Mouse (Mus musculus) macrophage (primary cell): ENCODE measurements around the gene Cdkn2d. TPM values are rescaled to one million over a fixed set of nuclear protein-coding genes. Genes with fewer than 3 reads are reported as not detected.

ENCODE experiments used
- H3K27ac ChIP-seq: fragments of 350-480 bp; formaldehyde crosslinking; 2 replicates; pipeline ENCODE4 v1.9.0; 2021
- H3K36me3 ChIP-seq: fragments of 350-480 bp; formaldehyde crosslinking; 2 replicates; pipeline ENCODE4 v1.9.0; 2021; ENCODE audit errors: inconsistent target
- H3K4me3 ChIP-seq: fragments of 350-480 bp; formaldehyde crosslinking; 2 replicates; pipeline ENCODE4 v1.9.0; 2021; ENCODE audit errors: inconsistent target
- H3K79me2 ChIP-seq: fragments of 350-480 bp; formaldehyde crosslinking; 2 replicates; pipeline ENCODE4 v1.9.0; 2021; ENCODE audit errors: inconsistent target
- WGBS: methylation state at CpG from one replicate; pipeline ENCODE4 v1.1.7; 2026; ENCODE audit warnings: inconsistent platforms; ENCODE audit not compliant: missing documents; 5-methylcytosine and 5-hydroxymethylcytosine counted together
- polyA plus RNA-seq: library from polyadenylated mRNA; stranded (reverse); fragments of 250-400 nt; gene quantifications from 3 replicates; pipeline ENCODE4 v1.2.4, GENCODE M21; 2018; ENCODE audit warnings: inconsistent platforms

Cdkn2d gene
- polyA plus RNA-seq, 1 experiment from 2014 or later = 6.1 TPM

DNA sequence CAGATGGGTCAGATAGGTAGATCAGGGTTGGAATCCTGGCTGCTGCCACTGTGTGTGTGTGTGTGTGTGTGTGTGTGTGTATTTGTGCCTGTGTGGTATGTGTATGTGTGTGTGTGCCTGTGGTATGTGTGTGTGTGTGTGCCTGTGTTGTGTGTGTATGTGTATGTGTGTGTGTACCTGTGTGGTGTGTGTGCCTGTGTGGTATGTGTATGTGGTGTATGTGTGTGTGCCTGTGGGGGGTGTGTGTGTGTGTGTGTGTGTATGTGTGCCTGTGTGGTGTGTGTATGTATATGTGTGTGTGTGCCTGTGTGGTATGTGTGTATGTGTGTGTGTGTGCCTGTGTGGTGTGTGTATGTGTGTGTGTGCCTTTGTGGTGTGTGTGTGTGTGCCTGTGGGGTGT, 36.5 kb downstream of the Cdkn2d start:
- no peaks in the 10 kb centered on the region for H3K79me2 ChIP-seq
- no peak overlapping the region for H3K4me3 ChIP-seq
- H3K36me3 ChIP-seq = no peaks in the 10 kb centered on the region
- no peak overlapping the region for H3K27ac ChIP-seq

DNA sequence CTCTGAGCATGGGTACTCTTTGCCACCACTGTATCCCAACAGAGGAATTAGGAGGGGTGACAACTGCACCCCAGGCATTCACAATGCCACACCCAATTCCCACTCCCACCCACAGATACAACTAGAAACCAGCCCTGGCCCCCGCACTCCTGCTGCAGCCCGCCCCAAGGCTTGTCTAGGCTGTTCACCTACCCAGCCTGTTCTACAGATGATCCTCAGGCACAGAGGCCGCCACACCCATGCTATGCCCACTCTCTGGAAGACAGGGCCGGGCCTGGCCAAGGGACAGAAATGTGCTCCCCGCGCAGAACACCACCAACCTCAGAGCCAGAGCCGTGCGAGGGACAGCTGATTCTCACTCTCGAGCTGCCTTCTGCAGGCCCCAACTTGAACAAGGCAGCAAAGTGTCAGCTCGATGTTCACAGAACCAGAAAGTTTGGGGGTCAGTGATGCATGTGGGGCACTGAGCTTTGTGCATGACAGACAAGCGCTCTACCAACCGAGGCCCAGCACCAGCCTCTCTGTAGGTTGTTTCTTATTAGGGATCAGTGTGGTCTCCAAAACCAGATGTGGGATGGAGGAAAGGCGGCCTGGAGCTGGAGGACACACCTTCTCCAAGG, 40.0 kb downstream of the Cdkn2d start:
- Histone ChIP-seq H3K36me3 (no peaks in the 10 kb centered on the region), H3K27ac (no peak overlapping the region)
- 93% methylated on average over 12 of the region's 13 CpGs for WGBS

DNA sequence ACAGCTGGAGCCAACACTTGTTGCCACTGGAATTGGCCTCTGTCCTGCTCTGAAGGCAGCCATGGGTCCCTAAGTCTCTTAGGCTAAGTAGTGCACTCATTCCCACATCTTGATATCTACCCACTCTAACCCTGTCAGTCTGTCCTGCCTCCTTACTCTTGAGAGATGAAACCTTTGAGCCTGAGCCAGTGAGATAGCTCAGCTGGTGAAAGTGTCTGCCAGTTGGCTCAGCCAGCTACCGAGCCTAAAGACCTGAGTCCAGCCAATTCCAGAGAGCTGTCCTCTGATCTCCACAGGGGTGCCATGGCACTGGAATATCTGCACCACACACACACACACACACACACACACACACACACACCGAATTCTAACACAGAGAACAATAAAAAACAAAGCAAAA, 40.7 kb downstream of the Cdkn2d start:
- H3K36me3 ChIP-seq = no peaks in the 10 kb centered on the region
- 93% methylated on average over 2 of the region's 2 CpGs for WGBS
- H3K79me2 ChIP-seq = no peaks in the 10 kb centered on the region
- no peak overlapping the region for H3K4me3 ChIP-seq
- H3K27ac ChIP-seq = no peak overlapping the region

More for the DNA sequence above, 40.0 kb downstream of the Cdkn2d start:
- Histone ChIP-seq H3K79me2 (no peaks in the 10 kb centered on the region), H3K4me3 (no peak overlapping the region)

DNA sequence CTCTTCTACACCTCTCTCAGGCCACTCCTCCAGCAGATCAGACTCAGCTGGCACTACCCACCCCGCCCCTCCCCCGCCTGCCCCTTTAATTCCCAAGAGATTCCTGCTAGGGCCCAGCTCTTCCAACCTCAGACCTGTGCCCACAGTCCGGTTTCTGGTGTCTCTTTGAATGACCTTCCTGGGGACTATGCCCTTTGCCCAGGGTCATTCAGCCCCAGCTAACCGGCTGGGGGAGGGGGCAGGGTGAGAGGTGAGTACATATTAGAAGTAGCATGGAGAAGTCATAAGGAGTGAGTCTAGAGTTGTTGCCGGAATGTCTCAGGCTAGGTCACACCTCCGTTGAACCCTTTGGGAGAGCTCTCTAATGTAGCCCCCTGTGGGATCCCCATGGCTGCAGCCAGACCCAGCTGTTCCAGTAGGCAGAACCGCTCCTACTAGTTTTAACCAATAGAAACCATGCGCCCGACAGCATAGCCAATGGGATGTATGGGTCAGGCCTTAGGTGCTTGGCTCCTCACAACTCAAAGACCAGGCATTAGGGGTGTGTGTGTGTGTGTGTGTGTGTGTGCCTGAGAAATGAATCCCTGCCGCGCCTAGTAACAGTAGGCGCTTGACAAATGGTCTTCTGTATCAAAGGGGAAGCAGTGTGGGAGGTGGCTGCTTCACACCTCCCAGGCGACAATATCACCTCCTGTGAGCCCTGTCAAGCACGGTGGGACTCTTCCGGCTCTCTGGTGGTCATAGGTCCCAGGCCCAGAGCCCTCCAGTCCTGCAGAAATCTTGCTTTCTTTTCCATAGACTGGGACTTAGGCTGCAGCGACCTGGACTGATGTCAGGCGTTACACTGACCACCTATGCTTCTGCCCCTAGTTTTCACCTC, 41.3 kb downstream of the Cdkn2d start:
- no peaks in the 10 kb centered on the region for H3K79me2 ChIP-seq
- no peak overlapping the region for H3K4me3 ChIP-seq
- no peaks in the 10 kb centered on the region for H3K36me3 ChIP-seq
- H3K27ac ChIP-seq = no peak overlapping the region
- WGBS = 61% methylated on average over 16 of the region's 17 CpGs

DNA sequence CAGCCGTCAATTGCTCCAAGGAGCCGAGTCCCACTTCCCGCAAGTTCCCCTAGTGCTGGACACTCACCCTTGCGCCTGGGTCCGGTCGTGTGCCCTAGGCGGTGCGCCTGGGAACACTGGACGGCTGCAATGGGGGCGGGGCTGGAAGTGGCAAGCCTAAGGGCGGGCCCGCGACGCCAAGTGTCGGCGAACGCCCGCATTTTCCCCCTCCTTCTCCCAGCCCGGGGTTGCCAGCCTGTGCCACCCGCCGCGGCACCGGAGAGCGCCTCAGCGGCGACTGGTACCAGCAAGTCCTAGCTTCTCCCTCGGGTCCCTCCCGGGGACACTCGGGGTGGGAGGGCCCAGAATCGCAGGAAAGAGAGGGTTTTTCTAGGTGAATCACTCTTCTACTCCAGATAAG, 42.9 kb downstream of the Cdkn2d start, which contains the start of gene S1pr5:
Gene S1pr5, minus strand, starts transcription at position 118 of the 400 bp plus-strand sequence.
- no peak within 1 kb of the TSS for H3K27ac ChIP-seq
- H3K79me2 ChIP-seq = no peaks in the 10 kb centered on the region
- H3K36me3 ChIP-seq = no peaks in the 10 kb centered on the region
- WGBS = 7% methylated on average over 29 of the region's 30 CpGs
- H3K4me3 ChIP-seq = no peak within 1 kb of the TSS

DNA sequence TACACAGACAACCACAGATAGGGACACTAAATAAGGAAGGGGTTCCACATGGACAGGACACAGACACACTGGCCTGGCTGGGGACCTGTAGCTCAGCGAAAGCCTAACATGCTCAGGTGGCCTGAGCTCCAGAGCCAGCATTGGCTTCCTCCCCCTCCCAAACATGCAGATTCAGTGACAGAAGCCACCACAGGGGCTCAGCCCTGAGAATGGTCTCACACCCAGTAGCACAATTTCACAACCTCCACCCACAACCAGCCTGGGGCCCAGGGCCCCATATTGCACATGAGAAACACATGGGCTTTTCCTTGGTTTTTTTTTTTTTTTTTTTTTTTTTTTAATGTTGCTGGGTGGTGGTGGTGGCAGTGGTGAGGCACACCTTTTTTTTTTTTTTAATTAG, 44.9 kb downstream of the Cdkn2d start:
- Histone ChIP-seq H3K4me3 (no peak overlapping the region), H3K79me2 (no peaks in the 10 kb centered on the region), H3K36me3 (no peaks in the 10 kb centered on the region), H3K27ac (no peak overlapping the region)
- WGBS = no CpG with 5 or more reads among the region's 1 CpGs

DNA sequence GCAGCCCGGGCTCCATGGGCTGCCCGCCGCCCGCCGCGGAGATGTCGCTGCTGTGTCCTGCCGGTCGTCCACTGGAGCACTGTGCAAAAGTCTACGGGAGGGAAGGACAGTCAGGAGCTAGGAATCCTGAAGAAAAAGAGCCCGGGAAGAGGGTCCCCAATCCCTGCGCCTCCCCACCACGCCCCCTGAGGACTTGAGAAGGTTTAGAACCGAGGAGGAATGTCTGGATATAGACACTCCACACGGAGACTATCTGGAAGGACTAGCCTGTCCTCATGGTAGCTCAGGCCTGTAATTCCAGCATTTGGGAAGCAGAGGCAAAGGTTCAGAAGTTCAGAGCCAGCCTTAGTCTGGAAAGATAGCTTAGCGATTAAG, 46.1 kb downstream of the Cdkn2d start:
- Histone ChIP-seq H3K27ac (no peak overlapping the region), H3K36me3 (no peaks in the 10 kb centered on the region), H3K79me2 (no peaks in the 10 kb centered on the region), H3K4me3 (no peak overlapping the region)
- 14% methylated on average over 15 of the region's 16 CpGs for WGBS

DNA sequence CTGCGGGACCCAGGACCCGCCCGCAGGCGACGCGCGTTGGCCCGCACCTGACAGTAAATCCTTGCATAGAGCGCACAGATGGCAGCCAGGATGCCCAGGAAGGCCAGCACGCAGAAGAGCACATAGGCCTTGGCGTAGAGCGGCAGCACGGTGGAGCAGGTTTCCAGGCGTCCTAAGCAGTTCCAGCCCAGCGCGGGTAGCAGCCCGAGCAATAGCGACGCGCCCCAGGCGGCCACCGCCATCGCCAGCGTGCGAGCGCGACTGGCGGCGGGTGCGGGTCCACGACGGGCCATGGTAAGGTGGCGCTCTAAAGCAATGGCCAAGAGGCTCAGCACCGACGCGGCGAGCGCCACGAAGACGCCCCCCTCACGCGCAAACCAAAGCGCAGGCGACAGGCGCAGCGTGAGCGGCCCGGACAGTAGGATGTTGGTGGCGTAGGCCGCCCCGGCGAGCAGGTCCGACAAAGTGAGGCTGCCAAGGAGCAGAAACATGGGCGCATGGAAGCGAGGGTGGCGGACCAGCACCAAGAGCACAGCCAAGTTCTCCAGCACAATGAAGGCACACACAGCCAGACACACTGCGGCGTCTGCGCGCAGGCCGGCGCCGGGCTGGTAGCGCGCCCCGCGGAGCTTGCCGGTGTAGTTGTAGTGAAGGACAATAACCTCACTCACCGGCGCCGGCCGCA, 46.6 kb downstream of the Cdkn2d start:
- no peaks in the 10 kb centered on the region for H3K36me3 ChIP-seq
- H3K79me2 ChIP-seq = no peaks in the 10 kb centered on the region
- H3K27ac ChIP-seq = no peak overlapping the region
- H3K4me3 ChIP-seq = no peak overlapping the region
- 3% methylated on average over 72 of the region's 72 CpGs for WGBS

DNA sequence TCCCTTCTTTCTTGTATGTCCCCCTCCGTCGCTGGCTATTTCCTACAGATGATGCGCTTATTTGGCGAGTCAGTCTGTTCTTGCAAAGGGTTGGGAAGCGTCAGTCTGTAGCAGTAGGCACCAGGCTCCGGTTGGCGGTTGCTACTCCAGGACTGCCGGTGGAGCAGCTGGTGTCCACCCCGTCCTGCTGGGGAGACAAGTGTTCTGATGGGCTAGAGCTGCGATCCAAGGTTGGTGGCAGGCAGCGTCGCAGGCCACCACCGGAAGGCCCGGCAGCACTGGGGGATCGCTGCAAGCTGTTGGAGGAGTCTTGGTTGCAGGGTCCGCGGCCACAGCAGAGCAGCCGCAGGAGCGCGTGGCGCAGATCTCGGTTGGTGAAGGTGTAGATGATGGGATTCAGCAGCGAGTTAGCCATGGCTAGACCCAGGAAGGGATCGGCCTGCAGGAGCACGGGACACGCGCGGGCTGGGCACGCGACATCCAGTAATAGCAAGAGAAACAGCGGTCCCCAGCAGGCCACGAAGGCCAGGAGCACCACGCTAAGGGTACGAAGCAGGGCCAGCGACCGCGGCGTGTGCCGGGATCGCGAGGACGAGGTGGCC, 47.3 kb downstream of the Cdkn2d start:
- WGBS = 16% methylated on average over 42 of the region's 42 CpGs
- Histone ChIP-seq H3K4me3 (no peak overlapping the region), H3K79me2 (no peaks in the 10 kb centered on the region), H3K27ac (no peak overlapping the region), H3K36me3 (no peaks in the 10 kb centered on the region)

DNA sequence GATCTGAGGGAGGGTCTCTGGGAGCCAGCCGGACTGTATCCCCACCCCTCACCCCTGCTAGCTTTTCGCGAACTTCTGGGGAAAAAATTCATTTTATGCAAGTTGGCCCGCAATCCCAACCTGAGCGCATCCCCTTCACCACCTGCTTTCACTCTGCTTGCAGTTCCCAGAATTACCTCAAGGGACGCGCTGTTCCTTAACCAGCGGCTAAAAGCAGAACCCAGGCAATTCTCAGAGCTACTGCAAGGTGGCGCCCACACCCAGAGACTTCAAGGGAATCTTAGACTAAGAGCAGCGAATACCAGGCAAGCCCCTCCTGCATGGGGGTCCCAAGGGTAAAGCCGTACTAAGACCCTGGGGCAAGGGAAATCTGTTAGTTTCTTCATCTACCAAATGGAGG, 49.9 kb downstream of the Cdkn2d start:
- no peak overlapping the region for H3K4me3 ChIP-seq
- H3K27ac ChIP-seq = no peak overlapping the region
- no peaks in the 10 kb centered on the region for H3K36me3 ChIP-seq
- 2% methylated on average over 11 of the region's 11 CpGs for WGBS
- peaks cover 21% of the 10 kb centered on the region for H3K79me2 ChIP-seq

DNA sequence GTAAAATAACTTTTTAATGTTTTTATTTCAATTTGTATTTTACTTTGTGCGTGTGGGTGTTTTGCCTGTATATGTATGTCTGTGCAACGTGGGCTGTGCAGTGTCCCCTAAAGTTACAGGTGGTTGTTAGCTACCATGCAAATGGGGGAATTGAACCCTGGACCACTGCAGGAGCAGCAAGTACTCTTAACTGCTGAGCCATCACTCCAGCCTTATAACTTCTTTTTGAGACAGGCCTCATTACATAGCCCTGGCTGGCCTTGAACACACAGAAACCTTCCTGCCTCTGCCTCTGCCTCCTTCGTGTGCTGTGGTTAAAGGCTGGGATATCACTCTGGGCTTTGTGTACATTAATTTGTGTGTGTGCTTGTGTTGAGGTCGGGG, 51.8 kb downstream of the Cdkn2d start:
- H3K4me3 ChIP-seq = peak overlapping the region; percentile 38
- H3K27ac ChIP-seq = no peak overlapping the region
- WGBS = 46% methylated on average over 4 of the region's 4 CpGs
- peaks cover 40% of the 10 kb centered on the region for H3K79me2 ChIP-seq
- H3K36me3 ChIP-seq = no peaks in the 10 kb centered on the region

DNA sequence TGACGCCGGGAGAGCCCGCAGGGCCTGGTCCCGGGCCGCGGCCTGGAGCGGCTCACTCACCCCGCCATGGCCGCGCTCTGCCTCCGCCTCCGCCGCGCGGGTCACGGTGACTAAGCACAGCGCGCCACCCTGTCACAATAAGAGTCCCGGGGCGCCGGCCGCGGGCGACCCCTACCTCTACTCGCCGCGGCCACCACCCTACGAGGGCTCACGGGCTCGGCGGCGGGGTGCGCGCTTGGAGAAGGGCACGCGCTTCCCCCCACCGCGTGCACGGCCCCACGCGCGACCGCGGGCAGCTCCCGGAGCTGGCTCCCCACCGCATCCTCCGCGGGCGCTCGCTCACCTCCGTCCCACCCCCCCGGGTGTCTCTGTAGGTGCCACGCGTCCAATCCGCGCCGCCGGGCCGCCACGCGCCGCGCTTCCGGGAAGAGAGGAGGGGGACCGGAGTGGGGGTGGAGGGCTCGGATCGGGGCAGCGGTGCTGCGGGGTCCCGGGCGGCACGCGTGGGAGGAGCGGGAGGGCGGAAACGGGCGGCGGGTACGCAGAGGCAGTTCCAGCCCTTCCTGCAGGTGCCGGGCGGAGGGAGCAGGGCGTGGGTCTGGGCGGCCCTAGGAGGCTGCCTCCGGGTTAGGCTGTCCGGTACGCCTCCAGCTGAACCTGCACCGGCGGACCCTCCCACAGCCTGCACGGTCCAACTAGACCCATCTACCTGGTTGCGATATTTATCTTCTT, 52.3 kb downstream of the Cdkn2d start, which contains the start of gene Keap1:
Gene Keap1, minus strand, starts transcription at position 629 of the 732 bp plus-strand sequence.
- Histone ChIP-seq H3K79me2 (peaks cover 45% of the 10 kb centered on the region), H3K4me3 (peak within 1 kb of the TSS; percentile 92), H3K36me3 (no peaks in the 10 kb centered on the region), H3K27ac (peak within 1 kb of the TSS; percentile 85)
- WGBS = 1% methylated on average over 65 of the region's 90 CpGs
